Mouse (Mus musculus) lung, postnatal 0 days (tissue): ENCODE results near the gene Aff3.

Experiments used
- CTCF ChIP-seq: IDR thresholded peaks from 2 replicates; pipeline ENCODE4 v1.5.1; 2016; ENCODE audit warnings: antibody characterized with exemption, mild to moderate bottlenecking
- EP300 ChIP-seq: IDR thresholded peaks from 2 replicates; pipeline ENCODE4 v1.6.1; 2016; ENCODE audit warnings: antibody characterized with exemption, mild to moderate bottlenecking, control low read depth

GRCm38 (mm10) chr1:38639669-38640068 lies 25.1 kb downstream of the Aff3 start:
- TF ChIP-seq CTCF (peak; percentile 51), EP300 (no peak)
